Mouse (Mus musculus): Measurements from ENCODE around the gene Pex5. TPM values are rescaled to one million over a fixed set of nuclear protein-coding genes. Genes with fewer than 3 reads are reported as not detected.

The Pex5 gene
- polyA plus RNA-seq (2012; rRNA removed) = 66.4 and 66.9 TPM in 2 replicates

DNA sequence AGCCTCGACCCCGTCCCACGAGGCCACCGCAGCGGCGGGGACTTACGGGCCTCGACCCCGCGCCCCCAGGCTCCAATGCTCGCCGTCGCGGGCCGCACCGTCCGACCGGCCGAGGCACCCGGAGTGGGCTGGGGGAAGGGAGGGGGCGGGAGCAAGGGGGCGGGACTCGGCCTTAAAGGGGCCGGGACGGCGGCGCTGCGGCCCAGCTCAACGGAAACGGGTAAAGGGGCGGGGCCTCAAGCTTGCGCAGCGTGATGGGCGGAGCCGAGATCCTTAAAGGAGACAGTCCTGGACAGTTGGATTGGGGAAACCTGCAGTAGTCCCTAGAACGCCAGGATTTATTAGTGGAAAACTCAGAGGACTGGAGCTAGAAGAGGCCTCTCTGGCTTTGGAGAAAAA lies at the start of gene Pex5:
Pex5 (minus strand) TSS at position 141 of the 399 bp plus-strand sequence.

Other genes with a start within 250 kb of the Pex5 start
- not detected in 2 replicates for gene Vmn2r27, start 183.2 kb downstream of the Pex5 start, polyA plus RNA-seq (2012; rRNA removed)
- 0.23 and 0.34 TPM in 2 replicates for gene Cd163, start 110.4 kb downstream of the Pex5 start, polyA plus RNA-seq (2012; rRNA removed)
- 28.5 and 42.6 TPM in 2 replicates for gene Clstn3, start 49.7 kb upstream of the Pex5 start, polyA plus RNA-seq (2012; rRNA removed)
- 3.6 and 4.3 TPM in 2 replicates for gene C1rl, start 78.0 kb upstream of the Pex5 start, polyA plus RNA-seq (2012; rRNA removed)
- gene C1ra, start 97.3 kb upstream of the Pex5 start, polyA plus RNA-seq (2012; rRNA removed) = 30.8 and 35.5 TPM in 2 replicates
- 61.1 and 87.7 TPM in 2 replicates for gene C1s1, start 127.3 kb upstream of the Pex5 start, polyA plus RNA-seq (2012; rRNA removed)
- gene C1rb, start 155.2 kb upstream of the Pex5 start, polyA plus RNA-seq (2012; rRNA removed) = 0.10 and 0.28 TPM in 2 replicates
- gene C1s2, start 221.0 kb upstream of the Pex5 start, polyA plus RNA-seq (2012; rRNA removed) = 0.09 and 0.21 TPM in 2 replicates
- gene Lpcat3, start 248.0 kb upstream of the Pex5 start, polyA plus RNA-seq (2012; rRNA removed) = 174 and 229 TPM in 2 replicates